Mouse (Mus musculus): Measurements from ENCODE around the gene Stk19. TPM values are rescaled to one million over a fixed set of nuclear protein-coding genes. Genes with fewer than 3 reads are reported as not detected.
"Not testable (repeated sequence)": the region's sequence is repeated elsewhere in the genome, so short reads cannot be mapped to it uniquely, and the experiment has no call there.

The Stk19 gene
- polyA plus RNA-seq, 1 experiment from 2014 or later = 43.2 TPM

GRCm38 (mm10) chr17:34804301-34804700, 32.4 kb downstream of the Stk19 start, which contains the start of gene Cyp21a1:
Gene Cyp21a1, minus strand, starts transcription at chr17:34804561.
- ATAC-seq; H3K27me3 ChIP-seq (ENCODE audit: control insufficient read depth, insufficient read depth, low read depth, low read length); H3K4me3 ChIP-seq (ENCODE audit: low read depth, low read length); H3K4me2 ChIP-seq (ENCODE audit: low read length); H3K9me3 ChIP-seq (replicated peaks; ENCODE audit: control insufficient read depth, low read length, poor library complexity, severe bottlenecking); H3K36me3 ChIP-seq (ENCODE audit: control insufficient read depth, insufficient read depth, low read length); H3K27ac ChIP-seq (ENCODE audit: low read length); H3K9ac ChIP-seq (ENCODE audit: low read depth, low read length); H3K4me1 ChIP-seq (ENCODE audit: control insufficient read depth, insufficient read depth, low read length): not testable (repeated sequence)
- 81% methylated on average over 3 of the region's 6 CpGs for WGBS

- H3K4me1 ChIP-seq (ENCODE audit: control insufficient read depth, insufficient read depth, low read length); H3K9me3 ChIP-seq (replicated peaks; ENCODE audit: control insufficient read depth, low read length, poor library complexity, severe bottlenecking); H3K4me2 ChIP-seq (ENCODE audit: low read length); H3K27me3 ChIP-seq (ENCODE audit: control insufficient read depth, insufficient read depth, low read depth, low read length); H3K9ac ChIP-seq (ENCODE audit: low read depth, low read length); H3K27ac ChIP-seq (ENCODE audit: low read length); H3K4me3 ChIP-seq (ENCODE audit: low read depth, low read length); H3K36me3 ChIP-seq (ENCODE audit: control insufficient read depth, insufficient read depth, low read length); ATAC-seq: not testable (repeated sequence)
- WGBS = 98% methylated on average over 6 of the region's 6 CpGs
Measured at GRCm38 (mm10) chr17:34803367-34803766, 33.4 kb downstream of the Stk19 start.

GRCm38 (mm10) chr17:34802756-34803155, 34.0 kb downstream of the Stk19 start:
- not testable (repeated sequence) for ATAC-seq; H3K27me3 ChIP-seq (ENCODE audit: control insufficient read depth, insufficient read depth, low read depth, low read length); H3K36me3 ChIP-seq (ENCODE audit: control insufficient read depth, insufficient read depth, low read length); H3K4me2 ChIP-seq (ENCODE audit: low read length); H3K27ac ChIP-seq (ENCODE audit: low read length); H3K9me3 ChIP-seq (replicated peaks; ENCODE audit: control insufficient read depth, low read length, poor library complexity, severe bottlenecking); H3K4me3 ChIP-seq (ENCODE audit: low read depth, low read length); H3K9ac ChIP-seq (ENCODE audit: low read depth, low read length); H3K4me1 ChIP-seq (ENCODE audit: control insufficient read depth, insufficient read depth, low read length)
- WGBS = 92% methylated on average over 9 of the region's 9 CpGs

GRCm38 (mm10) chr17:34800781-34801305, 35.9 kb downstream of the Stk19 start:
- H3K4me3 ChIP-seq (ENCODE audit: low read depth, low read length); H3K4me2 ChIP-seq (ENCODE audit: low read length); H3K27ac ChIP-seq (ENCODE audit: low read length); H3K9me3 ChIP-seq (replicated peaks; ENCODE audit: control insufficient read depth, low read length, poor library complexity, severe bottlenecking); H3K4me1 ChIP-seq (ENCODE audit: control insufficient read depth, insufficient read depth, low read length); H3K27me3 ChIP-seq (ENCODE audit: control insufficient read depth, insufficient read depth, low read depth, low read length); H3K36me3 ChIP-seq (ENCODE audit: control insufficient read depth, insufficient read depth, low read length); H3K9ac ChIP-seq (ENCODE audit: low read depth, low read length); ATAC-seq: not testable (repeated sequence)
- WGBS = 93% methylated on average over 16 of the region's 16 CpGs

GRCm38 (mm10) chr17:34799531-34799925, 37.2 kb downstream of the Stk19 start:
- 96% methylated on average over 4 of the region's 4 CpGs for WGBS
- ATAC-seq = no peak

GRCm38 (mm10) chr17:34798866-34799530, 37.7 kb downstream of the Stk19 start:
- H3K4me1 ChIP-seq (ENCODE audit: control insufficient read depth, insufficient read depth, low read length) = no peaks in the 10 kb centered on the region
- H3K27ac ChIP-seq (ENCODE audit: low read length) = no peak overlapping the region
- no peak overlapping the region for H3K4me3 ChIP-seq (ENCODE audit: low read depth, low read length)
- H3K9ac ChIP-seq (ENCODE audit: low read depth, low read length) = no peak overlapping the region
- 87% methylated on average over 14 of the region's 17 CpGs for WGBS
- no peaks in the 10 kb centered on the region for H3K9me3 ChIP-seq (replicated peaks; ENCODE audit: control insufficient read depth, low read length, poor library complexity, severe bottlenecking)
- H3K27me3 ChIP-seq (ENCODE audit: control insufficient read depth, insufficient read depth, low read depth, low read length) = no peaks in the 10 kb centered on the region
- no peak overlapping the region for H3K4me2 ChIP-seq (ENCODE audit: low read length)
- no peaks in the 10 kb centered on the region for H3K36me3 ChIP-seq (ENCODE audit: control insufficient read depth, insufficient read depth, low read length)
- no peak for ATAC-seq

More at GRCm38 (mm10) chr17:34799531-34799925, 37.2 kb downstream of the Stk19 start:
- no peak overlapping the region for H3K27ac ChIP-seq (ENCODE audit: low read length)
- H3K36me3 ChIP-seq (ENCODE audit: control insufficient read depth, insufficient read depth, low read length) = no peaks in the 10 kb centered on the region
- H3K4me1 ChIP-seq (ENCODE audit: control insufficient read depth, insufficient read depth, low read length) = no peaks in the 10 kb centered on the region
- no peak overlapping the region for H3K9ac ChIP-seq (ENCODE audit: low read depth, low read length)
- no peak overlapping the region for H3K4me2 ChIP-seq (ENCODE audit: low read length)
- H3K9me3 ChIP-seq (replicated peaks; ENCODE audit: control insufficient read depth, low read length, poor library complexity, severe bottlenecking) = no peaks in the 10 kb centered on the region
- no peak overlapping the region for H3K4me3 ChIP-seq (ENCODE audit: low read depth, low read length)
- no peaks in the 10 kb centered on the region for H3K27me3 ChIP-seq (ENCODE audit: control insufficient read depth, insufficient read depth, low read depth, low read length)

- not testable (repeated sequence) for H3K27me3 ChIP-seq (ENCODE audit: control insufficient read depth, insufficient read depth, low read depth, low read length); H3K4me2 ChIP-seq (ENCODE audit: low read length); H3K9ac ChIP-seq (ENCODE audit: low read depth, low read length); H3K4me3 ChIP-seq (ENCODE audit: low read depth, low read length); H3K4me1 ChIP-seq (ENCODE audit: control insufficient read depth, insufficient read depth, low read length); H3K36me3 ChIP-seq (ENCODE audit: control insufficient read depth, insufficient read depth, low read length); H3K27ac ChIP-seq (ENCODE audit: low read length); H3K9me3 ChIP-seq (replicated peaks; ENCODE audit: control insufficient read depth, low read length, poor library complexity, severe bottlenecking); ATAC-seq
- 79% methylated on average over 6 of the region's 7 CpGs for WGBS
Measured at GRCm38 (mm10) chr17:34798071-34798470, 38.7 kb downstream of the Stk19 start.

- not testable (repeated sequence) for ATAC-seq; H3K4me2 ChIP-seq (ENCODE audit: low read length); H3K4me3 ChIP-seq (ENCODE audit: low read depth, low read length); H3K36me3 ChIP-seq (ENCODE audit: control insufficient read depth, insufficient read depth, low read length); H3K27ac ChIP-seq (ENCODE audit: low read length); H3K27me3 ChIP-seq (ENCODE audit: control insufficient read depth, insufficient read depth, low read depth, low read length); H3K9ac ChIP-seq (ENCODE audit: low read depth, low read length); H3K9me3 ChIP-seq (replicated peaks; ENCODE audit: control insufficient read depth, low read length, poor library complexity, severe bottlenecking); H3K4me1 ChIP-seq (ENCODE audit: control insufficient read depth, insufficient read depth, low read length)
- 94% methylated on average over 10 of the region's 10 CpGs for WGBS
Measured at GRCm38 (mm10) chr17:34797211-34797995, 39.3 kb downstream of the Stk19 start.
